Mouse (Mus musculus) small intestine, adult 2 months (tissue): ENCODE data around the gene Esrra.

Experiments used
- CTCF ChIP-seq: fragments of 200-500 bp; IDR thresholded peaks from 2 replicates; pipeline ENCODE4 v1.5.1; 2012; ENCODE audit warnings: low read depth, mild to moderate bottlenecking, control low read depth, inconsistent platforms, low read length, moderate library complexity, mixed read lengths; ENCODE audit not compliant: insufficient replicate concordance, insufficient read length; ENCODE audit errors: extremely low read depth
- POLR2A ChIP-seq: fragments of 200-500 bp; IDR thresholded peaks from 2 replicates; pipeline ENCODE4 v1.6.1; 2012; ENCODE audit warnings: low read depth, mild to moderate bottlenecking, control low read depth, inconsistent platforms, low read length, moderate library complexity

GRCm38 (mm10) chr19:6950613-6951153, 29.1 kb upstream of the Esrra start:
- TF ChIP-seq CTCF (no peak), POLR2A (peak; percentile 34; the same call in 1 of the 2 replicates)
